Mouse (Mus musculus) NIH3T3 (cell line): ENCODE measurements around the gene Brms1.
A peak's percentile ranks its signal among the peaks of the same experiment; 100 is the strongest.

Experiments used
- DNase-seq: peaks from one replicate; pipeline ENCODE4 v3.0.0-alpha.2; 2012; ENCODE audit warnings: low read depth

Brms1 gene

GRCm38 (mm10) chr19:5089324-5089723 is 48.2 kb downstream of the Brms1 start:
- no peak for DNase-seq

DNA sequence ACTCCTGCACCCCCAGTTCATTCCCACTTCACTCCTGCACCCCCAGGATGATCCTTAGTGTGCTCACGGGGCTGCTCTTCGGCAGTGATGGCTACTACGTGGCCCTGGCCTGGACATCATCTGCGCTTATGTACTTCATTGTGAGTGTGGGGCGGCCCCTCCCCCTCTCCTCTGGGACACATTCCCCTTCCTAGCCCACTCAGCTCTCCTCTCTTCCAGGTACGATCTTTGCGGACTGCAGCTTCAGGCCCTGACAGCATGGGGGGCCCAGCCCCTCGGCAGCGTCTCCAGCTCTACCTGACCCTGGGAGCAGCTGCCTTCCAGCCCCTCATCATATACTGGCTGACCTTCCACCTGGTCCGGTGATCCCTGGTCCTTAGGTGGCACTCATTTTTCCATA is 50.9 kb downstream of the Brms1 start:
- DNase-seq, result no peak

- no peak for DNase-seq
These were observed 52.5 kb downstream of the Brms1 start for GRCm38 (mm10) chr19:5093481-5094242.

GRCm38 (mm10) chr19:5094243-5094632 is 53.1 kb downstream of the Brms1 start:
- DNase-seq, result peak; percentile 95

DNA sequence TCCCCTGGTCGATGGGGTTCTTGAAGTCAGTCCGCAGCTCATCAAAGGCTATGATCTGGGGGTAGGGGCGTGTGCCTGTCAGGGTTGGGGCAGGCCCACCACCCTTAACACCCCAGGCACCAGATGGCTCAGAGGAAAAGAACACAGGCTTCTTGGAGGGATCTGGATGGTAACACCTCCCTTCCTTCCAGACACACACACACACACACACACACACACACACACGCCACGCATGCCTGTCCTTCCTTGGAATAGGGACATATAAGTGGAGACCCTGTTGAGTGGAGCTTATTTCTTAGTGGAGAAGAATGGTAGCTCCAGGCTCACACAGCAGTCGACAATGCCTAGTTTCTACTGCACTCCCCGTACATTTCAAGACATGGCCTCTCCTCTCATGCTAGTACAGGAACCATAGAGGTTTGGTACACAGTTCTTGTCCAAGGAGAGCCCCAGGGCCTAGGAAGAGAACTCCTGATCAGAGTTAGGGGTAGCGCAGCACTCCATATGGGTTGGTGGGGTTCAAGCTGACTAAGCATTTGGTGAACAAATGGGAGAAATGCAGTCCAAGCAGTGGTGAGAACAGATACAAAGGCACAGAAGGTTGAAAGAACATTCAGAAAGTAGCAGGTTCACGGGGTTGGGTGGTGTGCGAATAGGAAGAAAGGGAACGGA is 53.7 kb downstream of the Brms1 start:
- peak; percentile 22 for DNase-seq

GRCm38 (mm10) chr19:5095887-5096474 is 54.8 kb downstream of the Brms1 start:
- DNase-seq, result no peak

GRCm38 (mm10) chr19:5097521-5098362 is 56.6 kb downstream of the Brms1 start:
- DNase-seq, result peak; percentile 18

GRCm38 (mm10) chr19:5098363-5099143 is 57.4 kb downstream of the Brms1 start, which contains the start of gene Cnih2:
Gene Cnih2 (minus strand): TSS chr19:5098521.
- peak; percentile 85 for DNase-seq
